Mouse (Mus musculus) myocyte (in vitro differentiated cells): ENCODE results near the gene Lama4. TPM values are rescaled to one million over a fixed set of nuclear protein-coding genes. Genes with fewer than 3 reads are reported as not detected.

Experiments used
- H3K27me3 ChIP-seq: one replicate; pipeline ENCODE4 v1.6.1; 2011; ENCODE audit not compliant: control insufficient read depth, insufficient read depth, insufficient read length
- H3K36me3 ChIP-seq: one replicate; pipeline ENCODE4 v1.6.1; 2011; ENCODE audit not compliant: control insufficient read depth, insufficient read depth
- H3K4me2 ChIP-seq: one replicate; pipeline ENCODE4 v1.6.1; 2011; ENCODE audit warnings: low read depth, control low read depth
- H3K4me3 ChIP-seq: one replicate; pipeline ENCODE4 v1.5.1; 2011; ENCODE audit warnings: mild to moderate bottlenecking, control low read depth, moderate library complexity
- H3K79me2 ChIP-seq: one replicate; pipeline ENCODE4 v1.6.1; 2011; ENCODE audit not compliant: control insufficient read depth, insufficient read depth
- H3ac ChIP-seq: one replicate; pipeline ENCODE4 v1.6.1; 2011; ENCODE audit not compliant: control insufficient read depth, insufficient read length
- CEBPB ChIP-seq: IDR thresholded peaks from 2 replicates; pipeline ENCODE4 v1.6.1; 2011; ENCODE audit warnings: mild to moderate bottlenecking, moderate library complexity; ENCODE audit not compliant: poor library complexity, insufficient read depth, severe bottlenecking
- E2F4 ChIP-seq: IDR thresholded peaks from one replicate; pipeline ENCODE4 v1.6.1; 2011; ENCODE audit warnings: mild to moderate bottlenecking, control low read depth, moderate library complexity; ENCODE audit not compliant: insufficient read depth
- MAX ChIP-seq: IDR thresholded peaks from one replicate; pipeline ENCODE4 v1.6.1; 2011; ENCODE audit warnings: low read depth, mild to moderate bottlenecking, control low read depth
- MYOD1 ChIP-seq, 3 experiments: IDR thresholded peaks; one replicate each; pipeline ENCODE4 v1.6.1; 2011; ENCODE audit warnings: control low read depth in 2 of 3, low read depth in 2 of 3, mild to moderate bottlenecking in 2 of 3, moderate library complexity in 1 of 3; ENCODE audit not compliant: insufficient read length in 2 of 3, control insufficient read depth in 1 of 3
- MYOG ChIP-seq, 3 experiments: IDR thresholded peaks; one replicate each; pipeline ENCODE4 v1.6.1; 2011; ENCODE audit warnings: control low read depth in 2 of 3, low read depth in 2 of 3, mild to moderate bottlenecking in 2 of 3; ENCODE audit not compliant: insufficient read length in 2 of 3, control insufficient read depth in 1 of 3, insufficient read depth in 1 of 3
- POLR2A ChIP-seq: IDR thresholded peaks from one replicate; pipeline ENCODE4 v1.6.1; 2011; ENCODE audit warnings: low read depth, mild to moderate bottlenecking, control low read depth, moderate library complexity; ENCODE audit not compliant: insufficient read length
- POLR2AphosphoS2 ChIP-seq: IDR thresholded peaks from one replicate; pipeline ENCODE4 v1.6.1; 2011; ENCODE audit warnings: low read depth, control low read depth; ENCODE audit not compliant: insufficient read length
- REST ChIP-seq: IDR thresholded peaks from one replicate; pipeline ENCODE4 v1.6.1; 2011; ENCODE audit warnings: mild to moderate bottlenecking, control low read depth, moderate library complexity; ENCODE audit not compliant: insufficient read depth, insufficient read length
- SRF ChIP-seq: IDR thresholded peaks from one replicate; pipeline ENCODE4 v1.6.1; 2011; ENCODE audit warnings: low read depth; ENCODE audit not compliant: control insufficient read depth, insufficient read length
- TCF12 ChIP-seq: IDR thresholded peaks from one replicate; pipeline ENCODE4 v1.6.1; 2011; ENCODE audit warnings: mild to moderate bottlenecking, control low read depth; ENCODE audit not compliant: poor library complexity, insufficient read depth, severe bottlenecking
- TCF3 ChIP-seq: IDR thresholded peaks from one replicate; pipeline ENCODE4 v1.6.1; 2011; ENCODE audit warnings: low read depth, control low read depth; ENCODE audit not compliant: insufficient read length
- USF1 ChIP-seq: IDR thresholded peaks from one replicate; pipeline ENCODE4 v1.6.1; 2011; ENCODE audit warnings: low read depth, mild to moderate bottlenecking, control low read depth, moderate library complexity
- polyA plus RNA-seq: library from polyadenylated mRNA; unstranded; fragments of >200 nt; fragmentation: generic; extraction: Trizol; gene quantifications from one replicate; pipeline ENCODE4 v1.2.1, GENCODE M21; 2012; ENCODE audit warnings: missing spikeins

Lama4 gene
- polyA plus RNA-seq, 1 experiment, result 0.16 TPM

DNA sequence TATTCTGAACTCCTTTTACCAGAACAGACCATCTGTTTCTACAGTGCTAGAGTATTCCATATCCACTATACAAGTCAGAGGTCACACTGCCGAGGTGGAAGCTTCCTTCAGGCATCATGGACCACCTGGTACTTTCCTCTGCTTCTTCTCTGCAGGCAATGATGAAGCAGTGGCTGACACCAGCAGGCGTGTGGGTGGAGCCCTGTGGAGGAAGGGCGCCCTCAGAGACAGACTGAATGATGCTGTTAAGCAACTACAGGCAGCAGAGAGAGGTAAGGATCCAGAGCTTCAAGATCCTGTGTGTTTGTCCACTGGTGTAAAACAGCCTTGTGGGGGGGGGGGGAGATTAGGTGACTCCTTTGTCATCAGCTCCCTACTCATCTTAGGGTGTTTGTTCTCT, 100.1 kb downstream of the Lama4 start:
- no peak overlapping the region for H3K4me3 ChIP-seq
- no peaks in the 10 kb centered on the region for H3K27me3 ChIP-seq
- no peaks in the 10 kb centered on the region for H3K79me2 ChIP-seq
- no peaks in the 10 kb centered on the region for H3K36me3 ChIP-seq
- H3ac ChIP-seq, result no peak overlapping the region
- no peak for TF ChIP-seq SRF
- no peak for TF ChIP-seq POLR2A
- no peak for TF ChIP-seq CEBPB
- TF ChIP-seq USF1, result no peak
- TF ChIP-seq POLR2AphosphoS2, result no peak
- TF ChIP-seq TCF3, result no peak
- TF ChIP-seq TCF12, result no peak
- no peak for TF ChIP-seq MYOG (IDR thresholded peaks at IDR 0.05; ENCODE audit: control insufficient read depth in 1 of 3, insufficient read depth in 1 of 3, insufficient read length in 2 of 3, low read depth in 2 of 3)
- H3K4me2 ChIP-seq, result no peak overlapping the region

DNA sequence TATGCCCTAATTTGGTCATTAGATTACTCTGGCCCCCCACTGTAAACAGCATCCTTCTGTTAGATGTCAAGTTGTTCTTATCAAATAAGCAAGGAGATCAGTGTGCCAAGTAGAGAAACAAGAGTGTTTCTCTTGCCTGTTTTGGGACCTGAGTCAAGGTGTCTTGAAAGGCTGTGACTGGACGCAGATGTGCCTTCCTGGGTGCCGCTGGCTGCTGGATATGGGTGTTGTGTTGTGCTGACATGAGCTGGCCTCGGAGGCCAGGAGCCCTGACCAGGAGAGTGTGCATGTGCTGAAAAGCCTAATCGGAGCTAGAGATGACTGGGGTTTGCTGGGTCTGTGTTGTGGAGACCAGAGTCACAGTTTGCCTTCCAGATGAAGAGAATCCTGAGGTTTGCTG, 100.7 kb downstream of the Lama4 start:
- no peak overlapping the region for H3K4me3 ChIP-seq
- no peak overlapping the region for H3K4me2 ChIP-seq
- no peaks in the 10 kb centered on the region for H3K27me3 ChIP-seq
- H3K79me2 ChIP-seq, result no peaks in the 10 kb centered on the region
- no peaks in the 10 kb centered on the region for H3K36me3 ChIP-seq
- no peak overlapping the region for H3ac ChIP-seq
- no peak for TF ChIP-seq SRF
- no peak for TF ChIP-seq CEBPB
- no peak for TF ChIP-seq MAX
- no peak for TF ChIP-seq POLR2AphosphoS2
- no peak for TF ChIP-seq TCF12
- TF ChIP-seq REST, result no peak
- TF ChIP-seq MYOD1 (IDR thresholded peaks at IDR 0.05; ENCODE audit: control insufficient read depth in 1 of 3, insufficient read length in 2 of 3, low read depth in 2 of 3), result no peak

DNA sequence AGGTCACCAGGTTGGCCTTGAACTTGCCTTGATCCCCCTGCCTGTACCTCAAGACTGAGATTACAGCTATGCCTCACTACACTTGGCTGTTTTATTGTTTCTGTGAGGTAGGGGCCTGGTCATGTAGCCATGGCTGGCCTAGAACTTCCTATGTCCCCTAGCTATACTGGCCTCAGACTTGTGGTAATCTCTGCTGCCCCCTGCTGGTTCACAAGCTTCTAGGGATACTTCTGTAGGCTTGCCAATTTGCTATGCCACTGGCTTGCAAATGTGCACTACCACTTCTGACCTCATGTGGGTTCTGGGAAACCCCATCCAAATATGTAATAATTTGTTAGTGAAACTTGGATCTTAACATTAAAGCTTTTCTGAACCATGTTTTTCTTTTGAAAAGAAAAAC, 101.6 kb downstream of the Lama4 start:
- Histone ChIP-seq H3K36me3 (no peaks in the 10 kb centered on the region), H3K4me2 (no peak overlapping the region), H3K4me3 (no peak overlapping the region), H3ac (no peak overlapping the region), H3K79me2 (no peaks in the 10 kb centered on the region), H3K27me3 (no peaks in the 10 kb centered on the region)
- TF ChIP-seq SRF (no peak), E2F4 (no peak), POLR2A (no peak), REST (no peak), TCF12 (no peak), CEBPB (no peak), MYOG (IDR thresholded peaks at IDR 0.05; ENCODE audit: control insufficient read depth in 1 of 3, insufficient read depth in 1 of 3, insufficient read length in 2 of 3, low read depth in 2 of 3) (no peak)

DNA sequence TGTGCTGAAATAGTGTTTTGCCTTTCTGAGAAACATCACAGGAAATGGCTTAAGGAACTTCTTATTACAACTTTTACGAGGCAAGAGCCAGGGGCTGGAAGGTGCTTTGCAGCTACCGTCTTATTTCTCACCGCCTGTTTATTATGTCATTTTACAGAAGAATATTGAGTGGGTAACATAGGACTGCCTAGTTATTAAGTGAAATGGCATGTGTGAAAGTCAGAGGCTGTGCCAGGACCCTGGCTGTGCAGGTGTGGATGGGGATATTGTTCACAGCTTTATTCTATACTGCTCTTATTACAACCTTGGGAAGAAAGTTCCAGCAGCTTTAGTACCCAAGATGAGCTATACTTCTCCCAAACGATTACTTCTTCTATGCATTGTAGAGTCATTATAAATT, 106.7 kb downstream of the Lama4 start:
- Histone ChIP-seq H3ac (no peak overlapping the region), H3K27me3 (no peaks in the 10 kb centered on the region), H3K4me3 (no peak overlapping the region), H3K79me2 (no peaks in the 10 kb centered on the region), H3K4me2 (no peak overlapping the region), H3K36me3 (no peaks in the 10 kb centered on the region)
- TF ChIP-seq TCF3, result no peak
- no peak for TF ChIP-seq SRF
- TF ChIP-seq USF1, result no peak
- TF ChIP-seq CEBPB, result no peak
- no peak for TF ChIP-seq POLR2A
- no peak for TF ChIP-seq POLR2AphosphoS2
- TF ChIP-seq MAX, result no peak
- no peak for TF ChIP-seq MYOG (IDR thresholded peaks at IDR 0.05; ENCODE audit: control insufficient read depth in 1 of 3, insufficient read depth in 1 of 3, insufficient read length in 2 of 3, low read depth in 2 of 3)
- TF ChIP-seq E2F4, result no peak
- TF ChIP-seq MYOD1 (IDR thresholded peaks at IDR 0.05; ENCODE audit: control insufficient read depth in 1 of 3, insufficient read length in 2 of 3, low read depth in 2 of 3), result no peak

DNA sequence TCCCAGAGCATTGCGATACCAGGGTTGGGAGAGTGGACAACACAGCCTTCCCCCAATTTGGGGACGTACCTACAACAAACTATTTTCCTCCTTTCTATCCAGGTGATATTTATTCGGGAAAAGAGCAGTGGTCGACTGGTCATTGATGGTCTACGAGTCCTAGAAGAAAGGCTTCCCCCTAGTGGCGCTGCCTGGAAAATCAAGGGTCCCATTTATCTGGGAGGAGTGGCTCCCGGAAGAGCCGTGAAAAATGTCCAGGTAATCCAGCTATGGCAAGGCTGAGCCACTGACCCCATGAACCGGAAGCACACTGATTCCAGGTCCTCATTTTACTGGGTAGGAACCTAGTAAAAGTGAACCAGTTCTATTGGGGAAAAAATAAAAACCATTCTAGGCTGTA, 131.7 kb downstream of the Lama4 start:
- no peaks in the 10 kb centered on the region for H3K27me3 ChIP-seq
- H3ac ChIP-seq, result no peak overlapping the region
- TF ChIP-seq REST (no peak), MYOD1 (IDR thresholded peaks at IDR 0.05; ENCODE audit: control insufficient read depth in 1 of 3, insufficient read length in 2 of 3, low read depth in 2 of 3) (no peak), POLR2A (no peak), E2F4 (no peak), TCF3 (no peak), MYOG (IDR thresholded peaks at IDR 0.05; ENCODE audit: control insufficient read depth in 1 of 3, insufficient read depth in 1 of 3, insufficient read length in 2 of 3, low read depth in 2 of 3) (no peak), MAX (no peak), USF1 (no peak), SRF (no peak), CEBPB (no peak), POLR2AphosphoS2 (no peak)
- H3K4me2 ChIP-seq, result peak overlapping the region; percentile 44
- no peaks in the 10 kb centered on the region for H3K36me3 ChIP-seq
- no peak overlapping the region for H3K4me3 ChIP-seq
- no peaks in the 10 kb centered on the region for H3K79me2 ChIP-seq
